Mouse (Mus musculus) stomach, postnatal 0 days (tissue): ENCODE data around the gene Spi1. TPM values are rescaled to one million over a fixed set of nuclear protein-coding genes. Genes with fewer than 3 reads are reported as not detected.

Source experiments
- ATAC-seq: fragments of 200-750 bp; cut with Nextera tagmentation; 2 replicates; pipeline ENCODE4 v1.8.0; 2017; ENCODE audit not compliant: low FRiP score, low TSS enrichment
- DNase-seq: peaks from one replicate; pipeline ENCODE4 v3.0.0-alpha.2; 2016; ENCODE audit warnings: low spot score
- H3K27ac ChIP-seq: fragments of 300-500 bp; sonication (generic); replicated peaks from 2 replicates; pipeline ENCODE4 v1.5.1; 2014; ENCODE audit warnings: mild to moderate bottlenecking, control low read depth
- H3K27me3 ChIP-seq: fragments of 300-500 bp; sonication (generic); 2 replicates; pipeline ENCODE4 v1.6.1; 2014; ENCODE audit warnings: low read length; ENCODE audit not compliant: control insufficient read depth, insufficient read depth
- H3K36me3 ChIP-seq: fragments of 300-500 bp; sonication (generic); 2 replicates; pipeline ENCODE4 v1.6.1; 2014; ENCODE audit warnings: low read length, mixed read lengths; ENCODE audit not compliant: control insufficient read depth, insufficient read depth
- H3K4me1 ChIP-seq: fragments of 300-500 bp; sonication (generic); replicated peaks from 2 replicates; pipeline ENCODE4 v1.6.1; 2014; ENCODE audit warnings: antibody characterized with exemption; ENCODE audit not compliant: control insufficient read depth, insufficient read depth
- H3K4me2 ChIP-seq: fragments of 300-500 bp; sonication (generic); replicated peaks from 2 replicates; pipeline ENCODE4 v1.6.1; 2014; ENCODE audit warnings: low read depth, mild to moderate bottlenecking, control low read depth, moderate library complexity
- H3K4me3 ChIP-seq: fragments of 300-500 bp; sonication (generic); 2 replicates; pipeline ENCODE4 v1.5.1; 2014; ENCODE audit warnings: low read depth, low read length, control low read depth
- H3K9ac ChIP-seq: fragments of 300-500 bp; sonication (generic); 2 replicates; pipeline ENCODE4 v1.6.1; 2014; ENCODE audit warnings: mild to moderate bottlenecking, low read length, control low read depth, mixed read lengths
- H3K9me3 ChIP-seq: fragments of 300-500 bp; sonication (generic); 2 replicates; pipeline ENCODE4 v1.6.1; 2016; ENCODE audit warnings: low read length; ENCODE audit not compliant: control insufficient read depth
- CTCF ChIP-seq: IDR thresholded peaks from 2 replicates; pipeline ENCODE4 v1.5.1; 2016; ENCODE audit warnings: antibody characterized with exemption, low read depth, mild to moderate bottlenecking, moderate library complexity
- EP300 ChIP-seq: optimal IDR thresholded peaks from 2 replicates; pipeline ENCODE3; 2016; ENCODE audit warnings: antibody characterized with exemption
- WGBS: fragments of 180-500 bp; shearing (Covaris S2); extraction: QIAGEN DNeasy Blood & Tissue Kit; methylation state at CpG from one replicate; pipeline ENCODE4 v1.1.7; 2014; 5-methylcytosine and 5-hydroxymethylcytosine counted together
- polyA plus RNA-seq: library from polyadenylated mRNA; unstranded; fragments of >200 nt; fragmentation: Nextera tagmentation; extraction: Ambion mirVana; gene quantifications from 2 replicates; pipeline ENCODE4 v1.2.1, GENCODE M21; 2015

Spi1 gene
- polyA plus RNA-seq, 1 experiment from 2014 or later: 7.0 TPM

DNA sequence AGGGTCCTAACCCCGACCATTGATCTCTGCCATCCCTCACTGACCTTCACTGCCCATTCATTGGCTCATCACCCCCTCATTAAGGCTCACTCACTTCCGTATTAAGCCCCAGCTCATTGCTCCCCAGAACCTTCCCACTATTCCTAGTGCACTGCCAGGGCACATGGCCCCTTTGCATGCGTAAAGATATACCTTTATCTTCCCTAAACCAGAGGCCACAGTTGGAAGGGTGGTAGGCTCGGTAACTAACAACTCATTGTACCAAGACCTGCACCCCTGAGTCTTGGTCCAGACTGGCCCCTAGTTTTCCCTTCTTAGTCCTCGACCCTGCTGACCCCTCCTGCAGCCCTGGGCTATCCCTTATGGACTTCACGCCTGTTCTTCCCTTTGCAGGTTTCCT lies 31.7 kb downstream of the Spi1 start:
- TF ChIP-seq EP300: no peak
- Histone ChIP-seq H3K4me1 (no peaks in the 10 kb centered on the region), H3K9ac (no peak overlapping the region), H3K9me3 (no peaks in the 10 kb centered on the region), H3K36me3 (no peaks in the 10 kb centered on the region), H3K4me2 (no peak overlapping the region), H3K27ac (no peak overlapping the region), H3K4me3 (no peak overlapping the region), H3K27me3 (no peaks in the 10 kb centered on the region)
- DNase-seq (no peak), ATAC-seq (no peak)
- WGBS: 77% methylated on average over 6 of the region's 6 CpGs

GRCm38 (mm10) chr2:91114781-91115577 lies 32.8 kb downstream of the Spi1 start:
- TF ChIP-seq CTCF (peak; percentile 100), EP300 (no peak)
- Histone ChIP-seq H3K27me3 (no peaks in the 10 kb centered on the region), H3K4me1 (no peaks in the 10 kb centered on the region), H3K4me3 (peak overlapping the region; percentile 44), H3K9ac (peak overlapping the region; percentile 64), H3K36me3 (no peaks in the 10 kb centered on the region), H3K4me2 (peak overlapping the region; percentile 78), H3K27ac (no peak overlapping the region), H3K9me3 (no peaks in the 10 kb centered on the region)
- DNase-seq (peak; percentile 98), ATAC-seq (peak; percentile 86)
- 8% methylated on average over 36 of the region's 42 CpGs for WGBS

DNA sequence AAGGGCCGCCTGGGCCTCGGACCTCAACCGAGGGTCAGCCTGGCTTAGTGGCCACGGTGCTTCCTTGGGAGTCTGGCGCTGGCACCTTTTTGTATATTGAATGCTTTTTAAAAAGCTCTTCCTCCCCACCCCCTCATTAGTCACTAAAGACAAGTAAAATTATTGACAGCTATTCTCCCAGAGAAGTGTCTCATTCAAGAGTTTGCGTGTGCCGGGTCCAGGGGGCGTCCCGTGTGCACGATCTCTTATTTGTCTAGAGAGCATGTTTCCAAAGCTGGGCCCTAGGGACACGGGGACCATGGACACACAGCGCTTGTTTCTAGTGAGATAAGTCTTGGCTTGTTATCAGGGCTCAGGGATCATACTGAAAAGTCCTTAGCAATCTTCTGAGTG lies 33.4 kb downstream of the Spi1 start:
- H3K4me2 ChIP-seq: peak overlapping the region; percentile 78
- no peaks in the 10 kb centered on the region for H3K36me3 ChIP-seq
- H3K9ac ChIP-seq: peak overlapping the region; percentile 64
- peak overlapping the region; percentile 44 for H3K4me3 ChIP-seq
- H3K27ac ChIP-seq: no peak overlapping the region
- no peak for TF ChIP-seq CTCF
- no peak for TF ChIP-seq EP300
- no peak for ATAC-seq
- 28% methylated on average over 12 of the region's 12 CpGs for WGBS
- DNase-seq: no peak
- no peaks in the 10 kb centered on the region for H3K9me3 ChIP-seq
- H3K4me1 ChIP-seq: no peaks in the 10 kb centered on the region
- no peaks in the 10 kb centered on the region for H3K27me3 ChIP-seq

DNA sequence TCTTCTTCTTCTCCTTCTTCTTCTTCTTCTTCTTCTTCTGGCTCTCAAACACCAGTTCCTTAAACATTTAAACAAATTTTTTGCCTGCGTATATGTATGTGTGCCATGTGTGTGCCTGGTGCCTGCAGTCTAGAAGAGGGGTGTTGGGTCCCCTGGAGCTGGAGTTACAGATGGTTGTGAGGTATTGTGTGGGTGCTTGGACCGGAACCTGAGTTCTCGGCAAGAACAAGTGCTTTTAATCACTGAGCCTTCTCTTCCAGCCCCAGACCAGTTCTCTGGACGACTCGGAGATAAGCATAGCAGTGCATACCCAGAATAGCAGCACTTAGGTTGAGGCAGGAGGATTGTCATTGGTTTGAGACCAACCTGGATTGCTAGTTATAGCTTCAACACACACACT lies 34.7 kb downstream of the Spi1 start:
- H3K36me3 ChIP-seq: no peaks in the 10 kb centered on the region
- no peak overlapping the region for H3K4me2 ChIP-seq
- WGBS: 77% methylated on average over 5 of the region's 5 CpGs
- H3K27me3 ChIP-seq: no peaks in the 10 kb centered on the region
- DNase-seq (no peak), ATAC-seq (no peak)
- no peak overlapping the region for H3K9ac ChIP-seq
- no peak overlapping the region for H3K4me3 ChIP-seq
- H3K4me1 ChIP-seq: no peaks in the 10 kb centered on the region
- no peak overlapping the region for H3K27ac ChIP-seq
- no peak for TF ChIP-seq EP300
- no peak for TF ChIP-seq CTCF
- H3K9me3 ChIP-seq: no peaks in the 10 kb centered on the region

DNA sequence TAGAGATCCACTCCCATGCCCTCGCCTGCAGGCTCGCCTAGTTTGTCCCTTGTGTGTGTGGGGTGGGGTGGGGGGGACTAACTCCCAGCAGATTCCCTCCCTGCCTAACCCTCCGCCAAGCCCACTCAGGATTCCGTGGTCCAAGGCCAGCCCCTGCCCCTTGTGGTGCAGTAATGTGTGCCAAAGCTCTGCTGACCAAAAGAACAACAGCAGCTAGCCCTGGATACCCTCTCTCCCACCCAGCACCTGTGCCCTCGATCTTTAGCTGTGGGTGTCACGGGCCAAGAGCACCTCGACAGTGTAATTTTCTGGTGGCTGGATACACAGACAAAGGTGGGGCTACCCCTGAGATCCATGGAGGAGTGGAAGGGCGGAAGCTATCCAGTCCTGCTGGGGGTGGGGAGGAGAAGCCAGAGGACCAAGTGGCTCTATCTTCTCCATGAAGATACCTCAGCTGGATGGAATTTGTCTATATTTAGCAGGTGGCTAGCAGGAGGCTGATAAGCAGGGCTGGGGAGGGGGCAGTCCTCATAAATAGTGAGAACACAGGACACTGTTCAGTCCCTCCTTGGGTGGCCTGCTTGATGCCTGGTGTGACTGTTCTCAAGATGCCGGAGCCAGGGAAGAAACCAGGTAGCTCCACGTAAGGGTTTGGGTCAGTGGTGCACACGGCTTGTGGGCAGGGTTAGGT lies 35.5 kb downstream of the Spi1 start, which contains the start of gene Mybpc3:
TSS of gene Mybpc3 (plus strand) at position 560 of the 691 bp plus-strand sequence.
- H3K27ac ChIP-seq: no peak within 1 kb of the TSS
- H3K9ac ChIP-seq: no peak within 1 kb of the TSS
- ATAC-seq (no peak), DNase-seq (no peak)
- no peaks in the 10 kb centered on the region for H3K27me3 ChIP-seq
- no peaks in the 10 kb centered on the region for H3K9me3 ChIP-seq
- TF ChIP-seq CTCF (no peak), EP300 (no peak)
- H3K4me1 ChIP-seq: no peaks in the 10 kb centered on the region
- H3K4me3 ChIP-seq: no peak within 1 kb of the TSS
- 74% methylated on average over 11 of the region's 11 CpGs for WGBS
- no peak within 1 kb of the TSS for H3K4me2 ChIP-seq
- H3K36me3 ChIP-seq: no peaks in the 10 kb centered on the region

DNA sequence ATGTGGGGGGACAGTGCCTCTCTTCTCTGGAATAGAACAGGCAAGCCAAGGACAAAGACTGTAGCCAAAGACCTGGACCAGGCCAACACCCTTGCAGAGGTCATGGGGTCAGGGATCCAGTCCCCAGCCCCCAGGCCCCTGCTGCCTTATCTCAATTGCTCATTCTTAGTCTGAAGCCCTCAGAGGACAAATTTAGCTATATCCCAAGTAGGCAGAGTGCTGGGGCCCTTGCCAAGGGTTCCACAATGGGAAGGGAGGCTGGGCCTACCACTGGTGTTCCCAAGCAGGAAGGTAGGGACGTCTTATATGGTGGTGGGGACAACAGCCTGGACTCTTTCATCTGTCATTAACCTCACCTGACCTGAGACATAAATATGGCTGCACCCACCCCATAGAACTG lies 36.5 kb downstream of the Spi1 start:
- no peaks in the 10 kb centered on the region for H3K9me3 ChIP-seq

More for the DNA sequence above, 36.5 kb downstream of the Spi1 start:
- no peaks in the 10 kb centered on the region for H3K4me1 ChIP-seq
- no peak overlapping the region for H3K27ac ChIP-seq
- no peak overlapping the region for H3K9ac ChIP-seq
- H3K4me3 ChIP-seq: no peak overlapping the region
- H3K4me2 ChIP-seq: no peak overlapping the region
- H3K36me3 ChIP-seq: no peaks in the 10 kb centered on the region
- TF ChIP-seq CTCF (no peak), EP300 (no peak)
- 52% methylated on average over 1 of the region's 1 CpGs for WGBS
- H3K27me3 ChIP-seq: no peaks in the 10 kb centered on the region
- ATAC-seq (no peak), DNase-seq (no peak)
